Mouse (Mus musculus) gonadal fat pad, adult 2 months (tissue): ENCODE measurements around the gene Homer3. TPM values are rescaled to one million over a fixed set of nuclear protein-coding genes. Genes with fewer than 3 reads are reported as not detected.

Experiments
- DNase-seq: peaks from one replicate; pipeline ENCODE4 v3.0.0-alpha.2; 2012; ENCODE audit warnings: low read depth
- polyA plus RNA-seq: library from polyadenylated mRNA; depleted of rRNA; stranded (reverse); fragments of >200 nt; gene quantifications from 2 replicates; pipeline ENCODE4 v1.2.3, GENCODE M21; 2012

Homer3 gene
- polyA plus RNA-seq, 1 experiment: 55.2 TPM

- no peak for DNase-seq
These were observed 1.8 kb downstream of the Homer3 start for GRCm38 (mm10) chr8:70284421-70284820.

GRCm38 (mm10) chr8:70285304-70285703 is 2.7 kb downstream of the Homer3 start:
- no peak for DNase-seq

- no peak for DNase-seq
These were observed 4.1 kb downstream of the Homer3 start for GRCm38 (mm10) chr8:70286737-70287136.

GRCm38 (mm10) chr8:70293988-70294405 is 11.4 kb downstream of the Homer3 start:
- DNase-seq: no peak

- no peak for DNase-seq
These were observed 18.3 kb downstream of the Homer3 start for GRCm38 (mm10) chr8:70300881-70301280.

- DNase-seq: peak; percentile 77
These were observed 19.8 kb downstream of the Homer3 start, which contains the start of the genes Ddx49 and Cope for GRCm38 (mm10) chr8:70302358-70302890. Gene Ddx49 (minus strand): TSS chr8:70302489. Gene Cope (plus strand): TSS chr8:70302518.

GRCm38 (mm10) chr8:70302901-70303300 is 20.3 kb downstream of the Homer3 start:
- no peak for DNase-seq

GRCm38 (mm10) chr8:70309311-70309710 is 26.7 kb downstream of the Homer3 start:
- no peak for DNase-seq

- no peak for DNase-seq
These were observed 30.8 kb downstream of the Homer3 start for GRCm38 (mm10) chr8:70313399-70313798.

GRCm38 (mm10) chr8:70315624-70316510 is 33.2 kb downstream of the Homer3 start, which contains the start of gene Cers1:
Gene Cers1 (plus strand): TSS chr8:70315775.
- no peak for DNase-seq

GRCm38 (mm10) chr8:70316511-70317504 is 34.2 kb downstream of the Homer3 start:
- DNase-seq: no peak

GRCm38 (mm10) chr8:70317872-70318271 is 35.2 kb downstream of the Homer3 start:
- DNase-seq: no peak

GRCm38 (mm10) chr8:70323716-70324115 is 41.1 kb downstream of the Homer3 start:
- DNase-seq: no peak

GRCm38 (mm10) chr8:70327512-70327911 is 44.9 kb downstream of the Homer3 start:
- DNase-seq: no peak

- no peak for DNase-seq
These were observed 46.7 kb downstream of the Homer3 start, which contains the start of gene Gdf1 for GRCm38 (mm10) chr8:70329124-70329834. Gene Gdf1 (plus strand): TSS chr8:70329817.

GRCm38 (mm10) chr8:70329835-70330740 is 47.5 kb downstream of the Homer3 start:
- no peak for DNase-seq

- DNase-seq: no peak
These were observed 48.2 kb downstream of the Homer3 start for GRCm38 (mm10) chr8:70330741-70331364.

- DNase-seq: no peak
These were observed 48.9 kb downstream of the Homer3 start for GRCm38 (mm10) chr8:70331526-70331925.

- DNase-seq: no peak
These were observed 49.6 kb downstream of the Homer3 start for GRCm38 (mm10) chr8:70332070-70332877.
